Mouse (Mus musculus) cerebellum, adult 11 months (tissue): ENCODE data around the gene Akap8l.

Experiments
- DNase-seq: peaks from one replicate; pipeline ENCODE4 v3.0.0; 2022

Gene Akap8l

GRCm38 (mm10) chr17:32350382-32350983 is at the start of gene Akap8l:
Gene Akap8l, minus strand, starts transcription at chr17:32350607.
- peak; percentile 97 for DNase-seq

GRCm38 (mm10) chr17:32396266-32396665 is 45.9 kb upstream of the Akap8l start:
- DNase-seq, result no peak

GRCm38 (mm10) chr17:32393944-32394343 is 43.5 kb upstream of the Akap8l start:
- no peak for DNase-seq

GRCm38 (mm10) chr17:32389101-32389659 is 38.8 kb upstream of the Akap8l start, which contains the start of gene Wiz:
Gene Wiz, minus strand, starts transcription at chr17:32389439.
- peak; percentile 97 for DNase-seq

- DNase-seq, result peak; percentile 65
Observed at GRCm38 (mm10) chr17:32388370-32389100, 38.1 kb upstream of the Akap8l start.

- no peak for DNase-seq
Observed at GRCm38 (mm10) chr17:32387986-32388369, 37.6 kb upstream of the Akap8l start.

GRCm38 (mm10) chr17:32386659-32387432 is 36.4 kb upstream of the Akap8l start:
- no peak for DNase-seq

GRCm38 (mm10) chr17:32383661-32384060 is 33.3 kb upstream of the Akap8l start:
- DNase-seq, result no peak

- DNase-seq, result peak; percentile 60
Observed at GRCm38 (mm10) chr17:32382576-32382975, 32.2 kb upstream of the Akap8l start.

GRCm38 (mm10) chr17:32378786-32379185 is 28.4 kb upstream of the Akap8l start:
- no peak for DNase-seq

GRCm38 (mm10) chr17:32377137-32377536 is 26.7 kb upstream of the Akap8l start:
- DNase-seq, result no peak

GRCm38 (mm10) chr17:32376475-32376874 is 26.1 kb upstream of the Akap8l start:
- DNase-seq, result no peak

GRCm38 (mm10) chr17:32368991-32369578 is 18.7 kb upstream of the Akap8l start:
- DNase-seq, result no peak

GRCm38 (mm10) chr17:32367706-32368105 is 17.3 kb upstream of the Akap8l start:
- DNase-seq, result no peak

- DNase-seq, result no peak
Observed at GRCm38 (mm10) chr17:32365296-32365695, 14.9 kb upstream of the Akap8l start.

GRCm38 (mm10) chr17:32364850-32365249 is 14.4 kb upstream of the Akap8l start:
- no peak for DNase-seq

- peak; percentile 82 for DNase-seq
Observed at GRCm38 (mm10) chr17:32364331-32364730, 13.9 kb upstream of the Akap8l start.

GRCm38 (mm10) chr17:32363821-32364301 is 13.5 kb upstream of the Akap8l start:
- DNase-seq, result no peak

GRCm38 (mm10) chr17:32362686-32363085 is 12.3 kb upstream of the Akap8l start:
- no peak for DNase-seq

- DNase-seq, result no peak
Observed at GRCm38 (mm10) chr17:32359928-32360327, 9.5 kb upstream of the Akap8l start.

GRCm38 (mm10) chr17:32358943-32359340 is 8.5 kb upstream of the Akap8l start:
- no peak for DNase-seq

- DNase-seq, result no peak
Observed at GRCm38 (mm10) chr17:32358192-32358942, 8.0 kb upstream of the Akap8l start.
